Mouse (Mus musculus) megakaryocyte, embryonic 14.5 days (primary cell): ENCODE data around the gene Mrpl51.
"Not testable (repeated sequence)": the region's sequence is repeated elsewhere in the genome, so short reads cannot be mapped to it uniquely, and the experiment has no call there.

Experiments
- FLI1 ChIP-seq: IDR thresholded peaks from 2 replicates; pipeline ENCODE4 v1.6.1; 2012; ENCODE audit warnings: low read length, inconsistent platforms, mixed read lengths
- GATA1 ChIP-seq: IDR thresholded peaks from 3 replicates; pipeline ENCODE4 v1.6.1; 2012; ENCODE audit warnings: mixed read lengths, low read length, inconsistent platforms, borderline replicate concordance

- TF ChIP-seq GATA1, FLI1: not testable (repeated sequence)
Observed at GRCm38 (mm10) chr6:125162615-125163305, 28.8 kb upstream of the Mrpl51 start.
